Mouse (Mus musculus) small intestine, adult 2 months (tissue): ENCODE measurements around the gene Cux2. TPM values are rescaled to one million over a fixed set of nuclear protein-coding genes. Genes with fewer than 3 reads are reported as not detected.

ENCODE experiments used
- H3K27ac ChIP-seq: fragments of 200-500 bp; 2 replicates; pipeline ENCODE4 v1.5.1; 2012; ENCODE audit warnings: low read depth, low read length, control low read depth, inconsistent platforms; ENCODE audit not compliant: insufficient read depth
- H3K27me3 ChIP-seq: fragments of 200-500 bp; 2 replicates; pipeline ENCODE4 v1.6.1; 2012; ENCODE audit warnings: mild to moderate bottlenecking, moderate library complexity, low read length, inconsistent platforms; ENCODE audit not compliant: control insufficient read depth, insufficient read depth
- H3K36me3 ChIP-seq: fragments of 200-500 bp; 2 replicates; pipeline ENCODE4 v1.6.1; 2012; ENCODE audit warnings: mild to moderate bottlenecking, low read length, control low read depth, inconsistent platforms; ENCODE audit not compliant: control insufficient read depth, insufficient read depth
- H3K4me1 ChIP-seq: fragments of 200-500 bp; 2 replicates; pipeline ENCODE4 v1.6.1; 2012; ENCODE audit warnings: low read length, inconsistent platforms, mixed read lengths; ENCODE audit not compliant: control insufficient read depth, insufficient read depth, insufficient read length
- H3K4me3 ChIP-seq: fragments of 200-500 bp; 2 replicates; pipeline ENCODE4 v1.5.1; 2012; ENCODE audit warnings: low read depth, mild to moderate bottlenecking, control low read depth, inconsistent platforms, low read length, moderate library complexity
- CTCF ChIP-seq: fragments of 200-500 bp; IDR thresholded peaks from 2 replicates; pipeline ENCODE4 v1.5.1; 2012; ENCODE audit warnings: low read depth, mild to moderate bottlenecking, control low read depth, inconsistent platforms, low read length, moderate library complexity, mixed read lengths; ENCODE audit not compliant: insufficient replicate concordance, insufficient read length; ENCODE audit errors: extremely low read depth
- POLR2A ChIP-seq: fragments of 200-500 bp; IDR thresholded peaks from 2 replicates; pipeline ENCODE4 v1.6.1; 2012; ENCODE audit warnings: low read depth, mild to moderate bottlenecking, control low read depth, inconsistent platforms, low read length, moderate library complexity
- WGBS: fragments of 180-500 bp; shearing (Covaris S2); methylation state at CpG from one replicate; pipeline ENCODE4 v1.1.7; 2018; 5-methylcytosine and 5-hydroxymethylcytosine counted together
- polyA plus RNA-seq: library from polyadenylated mRNA; depleted of rRNA; stranded (reverse); fragments of >200 nt; gene quantifications from 2 replicates; pipeline ENCODE4 v1.2.3, GENCODE M21; 2012

The Cux2 gene
- polyA plus RNA-seq, 1 experiment: 2.6 TPM

GRCm38 (mm10) chr5:122049664-122050016, 262 bp downstream of the Cux2 start:
- no peak for TF ChIP-seq POLR2A
- no peak for TF ChIP-seq CTCF
- Histone ChIP-seq H3K36me3 (no peaks in the 10 kb centered on the region), H3K4me3 (peak overlapping the region; percentile 76), H3K4me1 (peaks cover 7% of the 10 kb centered on the region), H3K27ac (no peak overlapping the region), H3K27me3 (peaks cover 31% of the 10 kb centered on the region)
- under 1% methylated on average over 27 of the region's 43 CpGs for WGBS

- WGBS: 3% methylated on average over 52 of the region's 52 CpGs
- H3K4me3 ChIP-seq: peak overlapping the region; percentile 76
- peaks cover 31% of the 10 kb centered on the region for H3K27me3 ChIP-seq
- H3K36me3 ChIP-seq: no peaks in the 10 kb centered on the region
- H3K4me1 ChIP-seq: peaks cover 6% of the 10 kb centered on the region
- TF ChIP-seq POLR2A: no peak
- TF ChIP-seq CTCF: no peak
- no peak overlapping the region for H3K27ac ChIP-seq
Observed at GRCm38 (mm10) chr5:122048686-122049663, 927 bp downstream of the Cux2 start.

GRCm38 (mm10) chr5:122048252-122048651, 1.6 kb downstream of the Cux2 start:
- 13% methylated on average over 20 of the region's 20 CpGs for WGBS
- TF ChIP-seq POLR2A (no peak), CTCF (no peak)
- no peak overlapping the region for H3K27ac ChIP-seq
- peaks cover 26% of the 10 kb centered on the region for H3K27me3 ChIP-seq
- no peak overlapping the region for H3K4me3 ChIP-seq
- H3K4me1 ChIP-seq: peaks cover 6% of the 10 kb centered on the region
- no peaks in the 10 kb centered on the region for H3K36me3 ChIP-seq

GRCm38 (mm10) chr5:122047791-122048190, 2.1 kb downstream of the Cux2 start:
- Histone ChIP-seq H3K27me3 (peaks cover 24% of the 10 kb centered on the region), H3K27ac (no peak overlapping the region), H3K36me3 (no peaks in the 10 kb centered on the region), H3K4me1 (peaks cover 6% of the 10 kb centered on the region), H3K4me3 (no peak overlapping the region)
- WGBS: 57% methylated on average over 5 of the region's 5 CpGs
- no peak for TF ChIP-seq POLR2A
- TF ChIP-seq CTCF: no peak

GRCm38 (mm10) chr5:122043567-122043966, 6.3 kb downstream of the Cux2 start:
- no peak overlapping the region for H3K4me3 ChIP-seq
- H3K27me3 ChIP-seq: peaks cover 5% of the 10 kb centered on the region; the same call in 1 of the 2 replicates
- WGBS: 81% methylated on average over 11 of the region's 11 CpGs
- no peaks in the 10 kb centered on the region for H3K36me3 ChIP-seq
- no peak overlapping the region for H3K27ac ChIP-seq
- TF ChIP-seq CTCF (no peak), POLR2A (no peak)
- H3K4me1 ChIP-seq: no peaks in the 10 kb centered on the region

GRCm38 (mm10) chr5:122035278-122035677, 14.6 kb downstream of the Cux2 start:
- WGBS: 63% methylated on average over 5 of the region's 5 CpGs
- no peak overlapping the region for H3K4me3 ChIP-seq
- H3K36me3 ChIP-seq: no peaks in the 10 kb centered on the region
- no peaks in the 10 kb centered on the region for H3K4me1 ChIP-seq
- no peaks in the 10 kb centered on the region for H3K27me3 ChIP-seq
- no peak overlapping the region for H3K27ac ChIP-seq
- TF ChIP-seq POLR2A (no peak), CTCF (no peak)

DNA sequence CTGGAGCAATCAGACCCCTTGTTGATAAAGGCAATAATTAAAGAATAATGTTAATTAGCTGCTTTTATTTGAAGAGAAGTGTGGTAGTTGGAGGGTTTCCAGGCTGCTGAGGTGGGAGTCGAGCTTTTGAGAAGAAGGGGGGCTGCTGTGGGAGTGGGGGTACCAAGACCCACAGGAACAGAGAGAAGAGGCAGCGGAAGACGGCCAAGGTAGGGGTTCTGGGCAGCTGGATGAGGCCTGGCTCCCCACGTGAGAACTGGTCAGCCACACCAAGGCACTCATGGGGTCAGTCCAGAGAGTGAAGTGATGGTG, 16.8 kb downstream of the Cux2 start:
- WGBS: 66% methylated on average over 4 of the region's 4 CpGs
- Histone ChIP-seq H3K27ac (no peak overlapping the region), H3K4me1 (no peaks in the 10 kb centered on the region), H3K36me3 (no peaks in the 10 kb centered on the region), H3K27me3 (no peaks in the 10 kb centered on the region), H3K4me3 (no peak overlapping the region)
- TF ChIP-seq CTCF (no peak), POLR2A (no peak)
